Mouse (Mus musculus): ENCODE measurements around the gene Tubb2a. TPM values are rescaled to one million over a fixed set of nuclear protein-coding genes. Genes with fewer than 3 reads are reported as not detected.

The Tubb2a gene
- 35.2 TPM for polyA plus RNA-seq (2017; shearing (Covaris generic))

GRCm38 (mm10) chr13:34077492-34078271 is at the start of gene Tubb2a:
Tubb2a (minus strand) TSS chr13:34078007.

GRCm38 (mm10) chr13:34037172-34038055 is 40.4 kb downstream of the Tubb2a start, which contains the start of gene Bphl:
Bphl (plus strand) TSS chr13:34037597.

Other genes starting within 250 kb of the Tubb2a start
- not detected for gene Serpinb6e, start 234.6 kb downstream of the Tubb2a start, polyA plus RNA-seq (2017; shearing (Covaris generic))
- not detected for gene Serpinb6c, start 172.3 kb downstream of the Tubb2a start, polyA plus RNA-seq (2017; shearing (Covaris generic))
- gene Nqo2, start 113.3 kb downstream of the Tubb2a start, polyA plus RNA-seq (2017; shearing (Covaris generic)) = 14.1 TPM
- 21.1 TPM for gene Ripk1, start 75.6 kb downstream of the Tubb2a start, polyA plus RNA-seq (2017; shearing (Covaris generic))
- gene Serpinb6a, start 75.2 kb downstream of the Tubb2a start, polyA plus RNA-seq (2017; shearing (Covaris generic)) = 36.3 TPM
- 34.3 TPM for gene Bphl, start 40.4 kb downstream of the Tubb2a start, polyA plus RNA-seq (2017; shearing (Covaris generic))
- gene Tubb2b, start 52.5 kb upstream of the Tubb2a start, polyA plus RNA-seq (2017; shearing (Covaris generic)) = 2.0 TPM
- 67.1 TPM for gene Psmg4, start 85.0 kb upstream of the Tubb2a start, polyA plus RNA-seq (2017; shearing (Covaris generic))